Mouse (Mus musculus) kidney, postnatal 0 days (tissue): Measurements from ENCODE around the gene Slc24a3. TPM values are rescaled to one million over a fixed set of nuclear protein-coding genes. Genes with fewer than 3 reads are reported as not detected.

Experiments
- ATAC-seq: fragments of 200-750 bp; cut with Nextera tagmentation; replicated peaks from 2 replicates; pipeline ENCODE4 v1.8.0; 2017; ENCODE audit warnings: low read depth, moderate number of reproducible peaks, moderate TSS enrichment, moderate library complexity; ENCODE audit not compliant: low FRiP score
- DNase-seq: peaks from one replicate; pipeline ENCODE4 v3.0.0-alpha.2; 2016; ENCODE audit warnings: low spot score
- H3K27ac ChIP-seq: fragments of 300-500 bp; sonication (generic); 2 replicates; pipeline ENCODE4 v1.5.1; 2014; ENCODE audit warnings: mild to moderate bottlenecking
- H3K27me3 ChIP-seq: fragments of 300-500 bp; sonication (generic); 2 replicates; pipeline ENCODE4 v1.6.1; 2014; ENCODE audit warnings: low read length, mixed read lengths; ENCODE audit not compliant: insufficient read depth
- H3K36me3 ChIP-seq: fragments of 300-500 bp; sonication (generic); 2 replicates; pipeline ENCODE4 v1.6.1; 2014; ENCODE audit warnings: low read length, mixed read lengths; ENCODE audit not compliant: insufficient read depth
- H3K4me1 ChIP-seq: fragments of 300-500 bp; sonication (generic); replicated peaks from 2 replicates; pipeline ENCODE4 v1.6.1; 2014; ENCODE audit warnings: antibody characterized with exemption, low read length, mixed read lengths; ENCODE audit not compliant: insufficient read depth
- H3K4me2 ChIP-seq: fragments of 300-500 bp; sonication (generic); 2 replicates; pipeline ENCODE4 v1.6.1; 2014; ENCODE audit warnings: mild to moderate bottlenecking, low read length, moderate library complexity, mixed read lengths
- H3K4me3 ChIP-seq: fragments of 300-500 bp; sonication (generic); replicated peaks from 2 replicates; pipeline ENCODE4 v1.5.1; 2014; ENCODE audit warnings: low read depth, low read length
- H3K9ac ChIP-seq: fragments of 300-500 bp; sonication (generic); 2 replicates; pipeline ENCODE4 v1.6.1; 2014; ENCODE audit warnings: low read depth, low read length
- H3K9me3 ChIP-seq: fragments of 300-500 bp; sonication (generic); replicated peaks from 2 replicates; pipeline ENCODE4 v1.6.1; 2016; ENCODE audit warnings: low read length, inconsistent platforms, mixed read lengths
- CTCF ChIP-seq: IDR thresholded peaks from 2 replicates; pipeline ENCODE4 v1.5.1; 2016; ENCODE audit warnings: antibody characterized with exemption, low read depth, mild to moderate bottlenecking, moderate library complexity
- WGBS: fragments of 180-500 bp; shearing (Covaris S2); extraction: QIAGEN DNeasy Blood & Tissue Kit; methylation state at CpG from one replicate; pipeline ENCODE4 v1.1.7; 2014; 5-methylcytosine and 5-hydroxymethylcytosine counted together
- polyA plus RNA-seq: library from polyadenylated mRNA; unstranded; fragments of >200 nt; fragmentation: Nextera tagmentation; extraction: Ambion mirVana; gene quantifications from 2 replicates; pipeline ENCODE4 v1.2.1, GENCODE M21; 2015

Slc24a3 gene
- polyA plus RNA-seq, 1 experiment from 2014 or later = 2.1 TPM

DNA sequence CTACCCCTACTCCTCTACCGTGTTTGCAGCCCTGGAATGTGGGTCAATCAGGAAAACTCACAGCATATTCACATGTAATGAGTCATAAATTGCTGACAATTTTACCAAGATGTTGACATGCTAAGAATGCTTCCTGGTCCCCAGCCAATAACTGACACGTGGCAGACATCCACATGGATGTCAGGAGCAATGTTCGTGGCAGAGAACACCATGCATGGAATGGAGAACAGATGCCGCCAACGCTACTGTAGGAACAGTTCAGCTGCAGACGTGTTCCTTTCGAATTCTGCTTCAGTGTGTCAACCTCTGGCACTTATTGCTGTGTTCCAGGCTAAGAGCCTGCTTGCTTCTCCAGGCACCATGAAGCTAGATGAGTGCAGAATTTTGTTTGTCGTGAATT, 162.2 kb downstream of the Slc24a3 start:
- H3K27ac ChIP-seq = no peak overlapping the region
- no peak overlapping the region for H3K4me3 ChIP-seq
- no peak overlapping the region for H3K4me2 ChIP-seq
- H3K4me1 ChIP-seq = no peaks in the 10 kb centered on the region
- no peaks in the 10 kb centered on the region for H3K9me3 ChIP-seq
- no peak overlapping the region for H3K9ac ChIP-seq
- DNase-seq = no peak
- 66% methylated on average over 8 of the region's 8 CpGs for WGBS
- H3K27me3 ChIP-seq = no peaks in the 10 kb centered on the region
- ATAC-seq = no peak
- no peaks in the 10 kb centered on the region for H3K36me3 ChIP-seq
- TF ChIP-seq CTCF = no peak

GRCm38 (mm10) chr2:145331525-145331924, 164.0 kb downstream of the Slc24a3 start:
- no peaks in the 10 kb centered on the region for H3K4me1 ChIP-seq
- no peaks in the 10 kb centered on the region for H3K27me3 ChIP-seq
- no peak overlapping the region for H3K4me2 ChIP-seq
- H3K36me3 ChIP-seq = no peaks in the 10 kb centered on the region
- H3K9ac ChIP-seq = no peak overlapping the region
- TF ChIP-seq CTCF = no peak
- DNase-seq = no peak
- no peaks in the 10 kb centered on the region for H3K9me3 ChIP-seq
- 89% methylated on average over 1 of the region's 1 CpGs for WGBS
- ATAC-seq = no peak
- H3K27ac ChIP-seq = no peak overlapping the region
- H3K4me3 ChIP-seq = no peak overlapping the region

DNA sequence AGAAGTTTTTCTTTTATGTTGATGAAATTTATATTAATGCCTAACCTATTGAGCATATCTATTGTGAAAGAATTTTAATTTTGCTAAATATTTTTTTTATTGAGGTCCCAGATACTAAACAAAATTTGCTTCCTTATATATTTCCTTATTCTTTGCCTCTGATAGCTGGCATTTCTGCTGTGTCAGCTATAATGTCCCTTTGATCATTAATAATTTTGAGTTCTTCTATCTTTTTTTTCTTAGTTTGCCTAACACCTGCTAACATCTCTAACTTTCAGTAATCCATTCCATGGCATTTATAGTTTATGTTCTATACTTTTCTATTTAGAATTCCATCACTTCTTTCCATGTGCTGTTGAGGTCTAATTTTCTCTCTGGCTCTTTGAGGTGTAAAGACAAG, 165.9 kb downstream of the Slc24a3 start:
- Histone ChIP-seq H3K27me3 (no peaks in the 10 kb centered on the region), H3K9me3 (no peaks in the 10 kb centered on the region), H3K4me3 (no peak overlapping the region), H3K27ac (no peak overlapping the region), H3K9ac (no peak overlapping the region), H3K4me1 (no peaks in the 10 kb centered on the region), H3K4me2 (no peak overlapping the region), H3K36me3 (no peaks in the 10 kb centered on the region)
- no peak for TF ChIP-seq CTCF
- DNase-seq = no peak
- no peak for ATAC-seq

DNA sequence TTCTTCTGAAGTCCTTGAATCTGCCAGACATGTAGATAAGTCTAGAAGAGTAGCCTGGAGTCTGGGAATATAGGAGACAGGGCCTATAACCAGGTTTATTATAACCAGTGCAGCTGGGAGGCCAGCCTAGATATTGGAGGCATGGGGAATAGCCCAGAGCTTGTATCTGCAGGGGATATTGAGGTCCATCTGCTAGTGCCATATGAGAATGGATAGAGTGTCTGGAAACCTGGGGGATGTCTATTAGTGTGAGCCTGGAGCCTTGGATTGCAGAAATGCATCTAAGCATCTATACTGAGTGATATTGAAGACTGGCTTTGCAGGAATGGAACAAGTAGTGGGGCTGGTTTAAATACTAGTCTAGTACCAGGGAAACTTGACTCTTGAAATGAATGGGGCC, 168.9 kb downstream of the Slc24a3 start:
- no peak for TF ChIP-seq CTCF
- ATAC-seq (no peak), DNase-seq (no peak)
- Histone ChIP-seq H3K4me1 (no peaks in the 10 kb centered on the region), H3K27ac (no peak overlapping the region), H3K4me3 (no peak overlapping the region), H3K9me3 (no peaks in the 10 kb centered on the region), H3K36me3 (no peaks in the 10 kb centered on the region), H3K9ac (no peak overlapping the region), H3K4me2 (no peak overlapping the region), H3K27me3 (no peaks in the 10 kb centered on the region)

DNA sequence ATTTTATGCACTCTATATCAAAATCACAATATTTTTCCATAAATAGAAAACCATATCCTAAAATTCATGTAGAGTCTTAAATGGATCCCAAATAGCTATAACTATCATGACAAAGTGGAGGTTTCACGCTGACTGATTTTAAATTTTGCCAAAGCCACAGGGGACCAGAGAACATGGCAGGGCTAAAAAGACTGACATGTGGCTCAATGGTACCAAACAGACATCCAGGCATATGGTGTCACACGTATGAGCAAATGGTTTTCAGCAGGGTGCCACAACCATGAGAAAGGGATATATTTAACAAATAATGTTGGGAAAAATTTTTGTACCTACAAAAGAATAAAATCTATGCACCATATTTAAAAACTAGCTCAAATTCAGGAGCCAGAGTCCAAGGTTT, 173.3 kb downstream of the Slc24a3 start:
- Histone ChIP-seq H3K4me3 (no peak overlapping the region), H3K27me3 (no peaks in the 10 kb centered on the region), H3K4me1 (no peaks in the 10 kb centered on the region), H3K36me3 (no peaks in the 10 kb centered on the region), H3K9me3 (no peaks in the 10 kb centered on the region), H3K27ac (no peak overlapping the region), H3K9ac (no peak overlapping the region), H3K4me2 (no peak overlapping the region)
- DNase-seq (no peak), ATAC-seq (no peak)
- WGBS = 88% methylated on average over 2 of the region's 2 CpGs
- TF ChIP-seq CTCF = no peak

- Histone ChIP-seq H3K9ac (no peak overlapping the region), H3K4me3 (no peak overlapping the region), H3K9me3 (no peaks in the 10 kb centered on the region), H3K4me1 (no peaks in the 10 kb centered on the region), H3K27ac (no peak overlapping the region), H3K27me3 (no peaks in the 10 kb centered on the region), H3K4me2 (no peak overlapping the region), H3K36me3 (no peaks in the 10 kb centered on the region)
- ATAC-seq = no peak
- DNase-seq = no peak
- no peak for TF ChIP-seq CTCF
- 79% methylated on average over 4 of the region's 4 CpGs for WGBS
Observed at GRCm38 (mm10) chr2:145342956-145343355, 175.4 kb downstream of the Slc24a3 start.

- H3K9me3 ChIP-seq = no peaks in the 10 kb centered on the region
- H3K9ac ChIP-seq = no peak overlapping the region
- H3K27me3 ChIP-seq = no peaks in the 10 kb centered on the region
- H3K4me3 ChIP-seq = no peak overlapping the region
- H3K27ac ChIP-seq = no peak overlapping the region
- WGBS = 39% methylated on average over 1 of the region's 1 CpGs
- TF ChIP-seq CTCF = no peak
- no peaks in the 10 kb centered on the region for H3K36me3 ChIP-seq
- ATAC-seq (no peak), DNase-seq (no peak)
- H3K4me1 ChIP-seq = no peaks in the 10 kb centered on the region
- no peak overlapping the region for H3K4me2 ChIP-seq
Observed at GRCm38 (mm10) chr2:145344521-145344920, 177.0 kb downstream of the Slc24a3 start.
